Mouse (Mus musculus): ENCODE results near the gene Plcd3.

GRCm38 (mm10) chr11:103053191-103054076 lies 48.0 kb downstream of the Plcd3 start:
- TF ChIP-seq UBTF (IDR thresholded peaks at IDR 0.05; ENCODE audit: low read depth, low read length) (no peak), POLR2A (IDR thresholded peaks at IDR 0.05; ENCODE audit: low read depth, low read length) (no peak), CTCF (conservative IDR thresholded peaks at IDR 0.05 in 1 of 2, IDR thresholded peaks at IDR 0.05 in 1 of 2; ENCODE audit: low read depth in 2 of 2, low read length in 2 of 2) (no peak), BHLHE40 (IDR thresholded peaks at IDR 0.05; ENCODE audit: low read depth, low read length) (no peak), EP300 (IDR thresholded peaks at IDR 0.05; ENCODE audit: low read length) (no peak), TBP (conservative IDR thresholded peaks at IDR 0.05; ENCODE audit: low read depth, low read length) (no peak), GABPA (IDR thresholded peaks at IDR 0.05; ENCODE audit: insufficient replicate concordance, low read depth, low read length) (no peak), POLR2AphosphoS2 (IDR thresholded peaks at IDR 0.05; ENCODE audit: low read depth, low read length) (no peak), USF1 (IDR thresholded peaks at IDR 0.05; ENCODE audit: low read depth, low read length) (no peak)

Data from CH12.LX (cell line).